Mouse (Mus musculus) heart, embryonic 16.5 days (tissue): ENCODE measurements around the gene C1qtnf1. TPM values are rescaled to one million over a fixed set of nuclear protein-coding genes. Genes with fewer than 3 reads are reported as not detected.

ENCODE experiments used
- ATAC-seq: fragments of 200-750 bp; cut with Nextera tagmentation; replicated peaks from 2 replicates; pipeline ENCODE4 v1.8.0; 2017; ENCODE audit warnings: moderate number of reproducible peaks; ENCODE audit not compliant: insufficient read depth, low FRiP score; ENCODE audit errors: extremely low read depth
- H3K27ac ChIP-seq: fragments of 300-500 bp; sonication (generic); 2 replicates; pipeline ENCODE4 v1.5.1; 2014; ENCODE audit warnings: mild to moderate bottlenecking, low read length, control low read depth, moderate library complexity
- H3K27me3 ChIP-seq: fragments of 300-500 bp; sonication (generic); 2 replicates; pipeline ENCODE4 v1.6.1; 2014; ENCODE audit warnings: low read length, mixed read lengths; ENCODE audit not compliant: control insufficient read depth, insufficient read depth
- H3K36me3 ChIP-seq: fragments of 300-500 bp; sonication (generic); 2 replicates; pipeline ENCODE4 v1.6.1; 2014; ENCODE audit not compliant: control insufficient read depth, insufficient read depth
- H3K4me1 ChIP-seq: fragments of 300-500 bp; sonication (generic); 2 replicates; pipeline ENCODE4 v1.6.1; 2014; ENCODE audit warnings: low read length, mixed read lengths; ENCODE audit not compliant: control insufficient read depth, insufficient read depth
- H3K4me2 ChIP-seq: fragments of 300-500 bp; sonication (generic); 2 replicates; pipeline ENCODE4 v1.6.1; 2014; ENCODE audit warnings: low read depth, mild to moderate bottlenecking, control low read depth, low read length
- H3K4me3 ChIP-seq: fragments of 300-500 bp; sonication (generic); 2 replicates; pipeline ENCODE4 v1.5.1; 2014; ENCODE audit warnings: mild to moderate bottlenecking, control low read depth, low read length
- H3K9ac ChIP-seq: fragments of 300-500 bp; sonication (generic); 2 replicates; pipeline ENCODE4 v1.6.1; 2014; ENCODE audit warnings: low read length, control low read depth
- H3K9me3 ChIP-seq: fragments of 300-500 bp; sonication (generic); replicated peaks from 2 replicates; pipeline ENCODE4 v1.6.1; 2016; ENCODE audit warnings: low read length; ENCODE audit not compliant: control insufficient read depth
- WGBS: fragments of 180-500 bp; shearing (Covaris S2); extraction: QIAGEN DNeasy Blood & Tissue Kit; methylation state at CpG from one replicate; pipeline ENCODE4 v1.1.7; 2014; 5-methylcytosine and 5-hydroxymethylcytosine counted together
- polyA plus RNA-seq: library from polyadenylated mRNA; unstranded; fragments of >200 nt; fragmentation: Nextera tagmentation; extraction: Ambion mirVana; gene quantifications from 2 replicates; pipeline ENCODE4 v1.2.1, GENCODE M21; 2015

The C1qtnf1 gene
- polyA plus RNA-seq, 1 experiment from 2014 or later: 9.3 TPM

GRCm38 (mm10) chr11:118416046-118416445 lies 12.0 kb upstream of the C1qtnf1 start:
- Histone ChIP-seq H3K4me3 (no peak overlapping the region), H3K4me1 (peaks cover 15% of the 10 kb centered on the region), H3K36me3 (peaks cover 10% of the 10 kb centered on the region; the same call in 1 of the 2 replicates), H3K9me3 (no peaks in the 10 kb centered on the region), H3K9ac (no peak overlapping the region), H3K27me3 (no peaks in the 10 kb centered on the region), H3K27ac (no peak overlapping the region), H3K4me2 (no peak overlapping the region)
- 84% methylated on average over 7 of the region's 7 CpGs for WGBS
- ATAC-seq: no peak

GRCm38 (mm10) chr11:118417496-118417895 lies 10.5 kb upstream of the C1qtnf1 start:
- Histone ChIP-seq H3K27me3 (no peaks in the 10 kb centered on the region), H3K9me3 (no peaks in the 10 kb centered on the region), H3K27ac (no peak overlapping the region), H3K36me3 (peaks cover 7% of the 10 kb centered on the region; the same call in 1 of the 2 replicates), H3K4me2 (no peak overlapping the region), H3K4me3 (no peak overlapping the region; the same call in 1 of the 2 replicates), H3K9ac (peak overlapping the region; percentile 13; the same call in 1 of the 2 replicates), H3K4me1 (peaks cover 15% of the 10 kb centered on the region)
- 89% methylated on average over 9 of the region's 9 CpGs for WGBS
- ATAC-seq: no peak

DNA sequence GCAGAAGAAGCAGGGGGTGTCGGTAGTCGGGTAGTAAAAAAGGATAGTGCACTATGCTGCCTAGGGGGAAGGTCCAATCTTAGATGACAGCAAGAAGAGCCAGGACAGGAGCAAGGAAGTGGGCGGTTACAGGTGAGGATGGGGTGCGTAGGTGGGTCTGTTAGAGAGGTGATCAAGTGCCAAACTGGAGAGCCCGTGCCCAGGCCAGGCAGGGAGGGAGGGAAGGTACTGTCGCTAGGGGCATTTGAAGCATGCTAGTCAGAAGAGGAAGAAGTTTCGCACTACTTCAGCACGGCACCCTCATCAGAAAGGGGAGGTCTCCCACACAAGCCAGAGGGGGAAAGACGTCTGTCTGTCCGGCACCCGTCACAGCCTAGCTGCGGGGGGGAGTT lies 9.6 kb upstream of the C1qtnf1 start:
- Histone ChIP-seq H3K9me3 (no peaks in the 10 kb centered on the region), H3K36me3 (peaks cover 7% of the 10 kb centered on the region; the same call in 1 of the 2 replicates), H3K27ac (peak overlapping the region; percentile 75), H3K27me3 (no peaks in the 10 kb centered on the region), H3K4me2 (peak overlapping the region; percentile 81), H3K4me3 (peak overlapping the region; percentile 96), H3K4me1 (peaks cover 19% of the 10 kb centered on the region), H3K9ac (peak overlapping the region; percentile 99)
- ATAC-seq: no peak; the same call in 1 of the 2 replicates
- WGBS: 3% methylated on average over 12 of the region's 12 CpGs

DNA sequence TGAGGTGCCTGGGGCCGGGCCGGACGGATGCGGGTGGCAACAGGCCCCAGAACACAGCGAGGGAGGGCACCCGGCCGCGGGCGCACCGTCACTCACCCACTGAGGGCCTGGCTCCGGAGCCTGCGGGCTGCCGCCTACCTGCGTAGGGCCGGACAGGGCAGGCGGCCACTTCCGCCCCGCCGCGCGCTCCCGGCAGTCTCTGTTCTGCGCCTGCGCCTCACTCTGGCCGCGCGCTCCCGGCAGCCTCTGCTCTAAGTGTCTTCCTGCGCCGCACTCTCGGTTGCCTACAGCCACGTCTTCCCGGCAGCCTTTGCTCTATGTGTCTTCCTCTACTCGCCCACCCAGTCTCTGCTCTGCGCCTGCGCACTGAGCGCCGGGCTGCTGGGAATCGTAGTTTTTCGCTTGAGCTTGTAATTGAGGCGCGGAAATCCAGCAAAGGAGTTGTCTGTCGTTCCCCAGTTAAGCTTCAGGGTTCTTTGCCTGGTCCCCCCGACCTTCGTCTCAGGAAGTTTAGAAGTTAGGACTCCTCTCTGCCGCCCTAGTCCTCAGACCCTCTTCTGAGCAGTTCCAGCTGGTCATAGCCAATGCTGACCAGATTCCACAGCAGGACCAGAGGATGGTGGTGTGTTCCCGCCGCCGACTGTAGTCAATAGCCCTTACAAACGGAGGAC lies 9.0 kb upstream of the C1qtnf1 start, which contains the start of gene Cant1:
Cant1 (minus strand) TSS at position 253 of the 671 bp plus-strand sequence.
- under 1% methylated on average over 49 of the region's 50 CpGs for WGBS
- Histone ChIP-seq H3K36me3 (peaks cover 7% of the 10 kb centered on the region; the same call in 1 of the 2 replicates), H3K9me3 (no peaks in the 10 kb centered on the region), H3K4me2 (peak within 1 kb of the TSS; percentile 83), H3K4me1 (peaks cover 24% of the 10 kb centered on the region), H3K27me3 (no peaks in the 10 kb centered on the region), H3K9ac (peak within 1 kb of the TSS; percentile 99), H3K4me3 (peak within 1 kb of the TSS; percentile 96), H3K27ac (peak within 1 kb of the TSS; percentile 75)
- peak; percentile 95 for ATAC-seq

- Histone ChIP-seq H3K27ac (no peak overlapping the region), H3K27me3 (no peaks in the 10 kb centered on the region), H3K36me3 (peaks cover 2% of the 10 kb centered on the region; the same call in 1 of the 2 replicates), H3K4me1 (peaks cover 33% of the 10 kb centered on the region), H3K4me2 (no peak overlapping the region), H3K9me3 (no peaks in the 10 kb centered on the region), H3K4me3 (no peak overlapping the region), H3K9ac (no peak overlapping the region)
- no peak for ATAC-seq
- 67% methylated on average over 7 of the region's 7 CpGs for WGBS
These were observed 7.7 kb upstream of the C1qtnf1 start for GRCm38 (mm10) chr11:118420261-118420660.

- H3K9ac ChIP-seq: peak overlapping the region; percentile 74
- H3K4me1 ChIP-seq: peaks cover 31% of the 10 kb centered on the region
- peak overlapping the region; percentile 73 for H3K4me2 ChIP-seq
- H3K27ac ChIP-seq: peak overlapping the region; percentile 84
- peak overlapping the region; percentile 42 for H3K4me3 ChIP-seq
- 4% methylated on average over 18 of the region's 18 CpGs for WGBS
- H3K27me3 ChIP-seq: peaks cover 4% of the 10 kb centered on the region; the same call in 1 of the 2 replicates
- no peaks in the 10 kb centered on the region for H3K36me3 ChIP-seq
- H3K9me3 ChIP-seq: no peaks in the 10 kb centered on the region
- peak; percentile 34 for ATAC-seq
These were observed 4.6 kb upstream of the C1qtnf1 start for GRCm38 (mm10) chr11:118423266-118423971.

GRCm38 (mm10) chr11:118424621-118425335 lies 3.2 kb upstream of the C1qtnf1 start:
- Histone ChIP-seq H3K27ac (peak overlapping the region; percentile 9; the same call in 1 of the 2 replicates), H3K4me1 (peaks cover 33% of the 10 kb centered on the region), H3K36me3 (no peaks in the 10 kb centered on the region), H3K4me3 (no peak overlapping the region), H3K9me3 (no peaks in the 10 kb centered on the region), H3K4me2 (no peak overlapping the region), H3K27me3 (peaks cover 4% of the 10 kb centered on the region; the same call in 1 of the 2 replicates), H3K9ac (no peak overlapping the region)
- no peak for ATAC-seq
- WGBS: 44% methylated on average over 13 of the region's 13 CpGs

- H3K27me3 ChIP-seq: peaks cover 4% of the 10 kb centered on the region; the same call in 1 of the 2 replicates
- no peak overlapping the region for H3K9ac ChIP-seq
- H3K4me1 ChIP-seq: peaks cover 38% of the 10 kb centered on the region
- H3K4me2 ChIP-seq: no peak overlapping the region
- H3K36me3 ChIP-seq: no peaks in the 10 kb centered on the region
- no peaks in the 10 kb centered on the region for H3K9me3 ChIP-seq
- ATAC-seq: no peak
- WGBS: 53% methylated on average over 5 of the region's 5 CpGs
- no peak overlapping the region for H3K4me3 ChIP-seq
- no peak overlapping the region for H3K27ac ChIP-seq
These were observed 1.2 kb upstream of the C1qtnf1 start for GRCm38 (mm10) chr11:118426765-118427164.
